Mouse (Mus musculus) hindlimb bud, embryonic 11.5 days (tissue): Measurements from ENCODE around the gene Sfmbt1.

Source experiments
- DNase-seq: peaks from one replicate; pipeline ENCODE4 v3.0.0-alpha.2; 2012; ENCODE audit warnings: low read depth, low spot score; ENCODE audit errors: extremely low spot score

Sfmbt1 gene

DNA sequence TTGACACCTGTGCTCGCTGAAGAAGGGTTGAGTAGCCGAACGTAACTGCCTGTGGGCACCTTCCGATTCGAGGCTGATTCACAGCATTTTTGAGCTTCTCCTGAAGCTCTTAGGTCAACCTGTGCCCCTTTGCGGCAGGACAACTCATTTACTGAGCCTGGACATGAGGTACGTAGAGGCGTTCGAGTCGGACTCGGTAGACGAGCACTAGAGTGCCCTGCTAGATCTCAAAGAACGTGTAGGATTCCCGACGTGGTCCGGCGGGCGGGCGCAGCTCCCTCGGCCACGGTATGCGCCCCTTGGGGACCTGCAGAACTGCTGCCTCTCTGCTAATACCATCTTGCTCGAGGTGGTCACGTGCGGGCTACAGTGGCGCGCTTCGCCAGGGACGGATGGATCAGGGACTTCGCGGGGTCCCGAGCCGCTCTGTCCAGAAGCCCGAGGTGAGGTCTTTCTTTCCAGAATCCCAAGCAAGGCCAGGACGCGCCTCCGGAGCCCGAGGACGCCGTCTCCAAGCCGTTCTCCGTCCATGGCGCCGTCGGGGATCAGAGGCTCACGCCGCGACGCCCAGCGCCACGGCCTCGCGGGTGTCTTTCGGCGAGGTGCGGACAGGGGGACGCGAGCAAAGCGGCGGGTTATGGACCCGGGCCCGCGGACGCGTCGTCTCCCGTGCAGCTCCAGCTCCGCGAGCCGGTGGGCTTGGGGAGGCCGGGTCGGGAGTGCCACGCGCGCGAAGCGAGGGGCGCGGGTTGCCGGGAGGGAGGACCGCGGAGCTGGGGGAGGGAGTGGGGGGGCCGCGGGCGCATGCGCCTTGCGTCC is at the start of gene Sfmbt1:
TSS of gene Sfmbt1 (plus strand) at position 51 of the 819 bp plus-strand sequence.
- DNase-seq, result no peak

DNA sequence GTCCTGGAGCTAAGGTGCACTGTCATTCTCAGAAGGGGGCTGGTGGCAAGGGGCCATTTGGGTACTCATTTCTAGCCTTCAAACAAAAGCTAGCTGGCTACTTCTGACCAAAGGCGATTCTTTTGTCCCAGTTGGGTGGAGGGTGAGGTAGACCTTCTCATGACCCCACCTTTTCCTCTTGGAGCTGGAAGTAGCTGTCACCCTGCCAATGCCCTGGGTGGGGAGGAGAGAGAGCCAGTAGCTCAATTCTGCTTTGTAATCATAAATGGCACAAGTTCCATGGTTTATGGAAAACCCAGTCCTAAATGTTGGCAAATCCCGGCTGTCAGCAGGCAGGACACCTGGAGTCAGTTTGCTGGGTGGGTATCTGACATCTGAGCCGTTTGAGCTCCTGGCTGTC is 48.6 kb upstream of the Sfmbt1 start:
- no peak for DNase-seq

- no peak for DNase-seq
These were observed 48.0 kb upstream of the Sfmbt1 start for GRCm38 (mm10) chr14:30666604-30667003.

DNA sequence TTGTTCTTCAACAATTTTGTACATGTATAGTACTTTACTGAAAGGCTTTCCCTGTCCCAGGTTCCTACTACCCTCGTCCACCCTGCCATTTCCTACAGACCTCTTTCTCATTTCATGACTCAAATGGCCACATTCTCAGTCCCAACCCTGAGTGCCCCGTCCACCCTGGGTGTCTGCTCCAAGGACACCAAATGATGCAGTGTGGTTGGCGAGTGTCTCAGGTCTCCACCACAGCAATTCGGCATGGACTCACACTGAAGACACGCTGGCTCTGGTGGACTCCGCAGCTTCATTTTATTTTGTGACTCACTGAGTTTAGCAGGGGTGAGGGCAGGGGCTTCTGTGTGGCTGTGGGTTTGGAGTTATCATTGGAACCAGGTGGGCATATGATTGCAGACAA is 44.5 kb upstream of the Sfmbt1 start:
- DNase-seq, result no peak

DNA sequence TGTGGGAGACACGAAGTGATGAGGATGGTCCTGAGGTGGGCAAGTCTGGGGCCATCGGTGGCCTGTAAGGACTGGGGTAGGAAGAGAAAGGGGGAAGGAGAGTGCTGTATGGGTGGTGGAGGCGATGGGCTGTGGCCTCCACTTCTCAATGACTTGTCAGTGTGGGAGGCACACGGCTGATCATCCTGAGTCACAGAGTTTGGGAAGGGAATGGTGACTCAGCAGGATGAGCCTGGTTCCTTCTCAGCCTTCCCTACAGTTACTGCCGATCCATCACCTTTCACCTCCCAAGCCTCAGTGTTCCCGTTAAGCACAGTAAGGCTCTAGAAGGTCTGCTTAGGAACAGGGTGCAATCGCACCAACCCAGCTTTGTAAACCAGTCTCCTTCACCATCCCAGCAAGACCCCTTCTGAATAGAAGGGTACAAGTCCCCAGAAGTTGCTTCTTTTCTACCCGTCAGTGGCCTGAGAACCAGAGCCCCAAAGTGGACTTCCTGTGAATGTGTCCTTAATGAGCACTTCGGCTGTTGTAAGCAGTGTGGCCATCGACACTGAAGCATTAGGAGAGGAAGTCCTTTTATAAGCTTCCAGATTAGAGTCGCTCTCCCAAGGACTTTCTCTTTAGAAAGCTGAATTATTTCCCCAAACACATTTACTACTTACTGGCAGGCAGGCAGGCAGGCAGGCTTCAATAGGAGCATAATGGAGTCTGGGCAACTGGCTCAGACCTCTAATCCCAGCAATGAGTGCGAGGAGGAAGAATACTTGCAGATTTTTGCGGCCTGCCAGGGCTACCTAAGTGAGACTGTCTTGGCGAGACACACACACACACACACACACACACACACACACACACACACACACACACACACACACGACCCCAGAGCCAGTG is 43.3 kb upstream of the Sfmbt1 start:
- DNase-seq, result no peak

DNA sequence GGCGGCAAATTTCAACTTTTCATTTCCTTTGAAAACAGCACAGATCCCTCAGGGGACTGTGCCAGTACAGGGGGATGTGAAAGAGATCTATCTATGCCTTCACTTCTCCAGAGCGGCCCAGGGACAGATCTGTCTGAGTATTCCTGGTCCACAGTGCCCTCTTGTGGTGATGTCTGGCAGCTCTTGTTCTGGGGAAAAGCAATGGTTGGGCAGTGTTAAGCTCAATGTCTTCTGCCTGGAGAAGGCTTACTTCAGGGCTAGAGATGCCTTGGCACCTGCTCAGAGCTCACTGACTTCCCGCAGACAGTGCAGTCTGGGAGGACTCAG is 42.7 kb upstream of the Sfmbt1 start:
- DNase-seq, result peak; percentile 74

DNA sequence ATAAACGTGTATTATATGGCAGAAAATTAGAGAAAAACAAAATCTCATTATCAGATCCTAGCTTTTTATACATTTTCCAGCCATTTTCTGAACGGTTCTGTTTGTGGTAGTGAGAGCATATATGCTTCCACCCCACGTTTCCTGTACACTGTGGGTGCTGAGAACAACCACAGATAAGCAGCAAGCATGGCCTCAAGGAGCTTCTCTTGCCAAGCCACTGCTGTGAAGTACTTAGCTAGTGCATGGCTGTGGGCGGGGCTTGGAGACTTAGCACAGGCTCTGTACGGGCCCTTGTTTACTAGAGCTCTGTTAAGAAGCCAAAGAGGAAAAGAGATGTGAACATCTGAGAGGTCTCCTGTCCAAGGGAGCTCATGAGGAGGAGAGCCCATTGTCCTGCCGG is 39.7 kb upstream of the Sfmbt1 start:
- no peak for DNase-seq

DNA sequence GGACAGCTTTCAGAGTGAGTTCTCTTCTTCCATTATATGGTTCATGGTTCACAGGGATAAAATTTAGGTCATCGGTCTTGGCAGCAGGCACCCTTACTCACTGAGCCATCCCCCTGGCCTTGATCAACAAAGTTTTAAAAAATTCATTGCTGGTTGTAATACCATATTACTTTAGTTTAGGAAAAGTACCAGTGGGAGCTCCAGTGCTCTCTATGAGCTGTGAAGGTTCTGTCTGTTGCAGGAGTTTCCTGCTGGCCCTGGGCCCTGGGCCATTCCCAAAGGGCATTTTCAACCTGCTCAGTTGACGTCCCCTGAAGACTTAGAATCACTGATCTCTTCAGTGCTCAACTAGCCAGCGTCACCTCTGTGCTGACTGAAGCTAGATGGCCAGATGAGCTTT is 32.5 kb upstream of the Sfmbt1 start:
- no peak for DNase-seq

DNA sequence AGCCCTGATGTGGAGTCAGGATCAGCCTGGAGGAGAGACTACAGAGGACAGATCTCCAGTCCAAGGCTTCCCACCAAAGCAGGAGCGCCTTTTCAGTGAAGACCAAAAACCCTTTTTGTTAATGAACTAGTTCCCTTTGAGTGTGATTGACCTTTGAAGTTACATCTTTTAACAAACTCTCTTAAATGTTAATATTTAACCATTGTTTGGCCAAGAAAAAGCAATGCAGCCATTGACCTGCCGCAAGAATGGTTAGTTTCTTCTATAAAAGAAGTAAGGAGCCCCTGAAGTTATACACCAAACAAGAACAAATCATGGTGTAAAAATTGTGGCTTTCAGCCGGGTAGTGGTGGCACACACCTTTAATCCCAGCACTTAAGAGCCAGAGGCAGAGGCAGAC is 24.0 kb upstream of the Sfmbt1 start:
- no peak for DNase-seq

DNA sequence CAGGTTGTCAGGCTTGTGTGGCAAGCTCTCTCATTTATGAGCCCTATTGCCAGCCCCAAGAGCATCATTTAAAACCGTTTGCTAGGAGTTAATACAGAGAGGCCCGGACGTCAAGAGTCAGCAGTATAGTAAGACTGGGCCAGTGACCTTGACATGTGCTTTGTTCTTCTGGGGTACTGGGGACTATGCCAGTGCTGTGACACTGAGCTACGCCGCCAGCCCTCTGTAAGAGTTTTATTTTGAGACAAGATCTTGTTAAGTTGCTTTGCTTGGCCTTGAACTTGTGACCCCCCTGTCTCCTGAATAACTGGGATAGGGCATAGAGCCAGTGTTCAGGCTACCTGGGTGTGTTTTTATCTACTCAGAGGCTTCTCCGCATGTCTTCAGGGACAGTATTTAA is 22.2 kb upstream of the Sfmbt1 start:
- DNase-seq, result no peak

GRCm38 (mm10) chr14:30694786-30695185 is 19.9 kb upstream of the Sfmbt1 start:
- no peak for DNase-seq

DNA sequence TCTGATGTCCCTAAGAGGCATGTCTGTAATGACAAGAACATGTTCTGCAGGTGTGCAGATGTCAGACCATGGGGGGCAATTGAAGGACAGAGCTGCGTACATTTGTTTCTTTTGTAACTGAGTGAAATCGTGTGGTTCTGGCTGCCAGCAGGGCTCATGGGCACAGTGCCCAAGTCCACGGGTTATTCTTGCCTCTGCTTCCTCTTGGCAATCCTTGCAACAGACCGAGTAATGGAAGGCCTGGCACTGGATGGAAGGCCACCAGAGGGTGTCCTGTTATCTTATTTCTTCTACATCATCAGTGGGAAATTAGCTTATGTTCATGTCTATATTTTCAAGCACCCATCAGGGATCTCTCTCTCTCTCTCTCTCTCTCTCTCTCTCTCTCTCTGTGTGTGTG is 19.0 kb upstream of the Sfmbt1 start:
- no peak for DNase-seq

DNA sequence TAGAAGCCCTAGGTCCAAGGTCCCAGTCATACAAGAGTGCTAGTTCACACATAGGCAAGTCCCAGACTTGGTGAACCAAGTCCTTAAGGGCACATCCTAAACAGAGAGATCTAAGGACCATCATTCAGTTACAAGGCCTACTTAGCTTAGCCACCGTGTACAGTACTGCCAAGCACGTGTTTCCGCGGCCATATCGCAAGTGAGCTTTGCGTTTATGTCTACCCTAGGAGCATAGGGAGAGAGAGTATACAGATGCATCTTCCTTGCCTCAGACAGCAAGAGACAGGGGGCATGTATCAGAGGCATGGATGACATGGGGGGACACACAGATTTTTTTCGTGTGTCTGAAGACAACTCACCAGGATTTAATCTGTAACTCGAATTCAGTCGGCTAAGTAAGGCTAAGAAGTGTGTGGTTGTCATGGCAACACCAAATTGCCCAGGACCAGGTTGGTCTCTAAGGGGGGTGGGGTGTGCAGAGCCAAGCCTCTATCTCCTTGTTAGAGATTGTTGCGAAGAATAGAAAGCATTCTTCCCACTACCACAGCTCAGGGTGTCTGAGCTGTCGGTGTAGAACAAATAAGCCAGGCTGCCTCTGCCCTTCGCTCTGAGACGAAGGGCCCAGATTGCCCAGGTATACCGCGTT is 17.1 kb upstream of the Sfmbt1 start:
- DNase-seq, result no peak

- DNase-seq, result no peak
These were observed 15.0 kb upstream of the Sfmbt1 start for GRCm38 (mm10) chr14:30699656-30700055.

- DNase-seq, result no peak
These were observed 12.1 kb upstream of the Sfmbt1 start for GRCm38 (mm10) chr14:30702512-30702911.

DNA sequence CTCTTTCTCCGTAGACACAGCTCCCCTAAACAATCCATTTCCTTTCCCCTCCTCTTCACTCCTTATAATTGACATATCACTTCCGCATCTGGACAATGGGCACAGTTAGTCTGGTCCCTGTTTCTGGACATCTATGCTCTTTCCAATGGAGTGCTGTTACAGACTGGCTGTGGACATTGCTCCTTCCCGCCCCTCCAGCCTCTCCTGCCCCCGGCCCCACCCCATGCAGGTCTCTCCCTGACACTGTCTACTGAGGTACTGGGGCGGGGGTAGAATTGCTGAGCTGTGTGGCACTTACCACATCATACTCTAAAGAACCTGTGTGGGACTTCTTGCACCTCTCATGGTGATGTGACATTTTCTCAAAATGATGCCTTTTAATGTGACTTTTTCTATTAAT is 11.6 kb upstream of the Sfmbt1 start:
- DNase-seq, result no peak

GRCm38 (mm10) chr14:30704098-30704855 is 10.4 kb upstream of the Sfmbt1 start:
- DNase-seq, result no peak

- no peak for DNase-seq
These were observed 2.8 kb upstream of the Sfmbt1 start for GRCm38 (mm10) chr14:30711892-30712291.

GRCm38 (mm10) chr14:30713769-30714168 is 880 bp upstream of the Sfmbt1 start:
- no peak for DNase-seq

GRCm38 (mm10) chr14:30715618-30716050 is 985 bp downstream of the Sfmbt1 start:
- DNase-seq, result no peak
